In genomic region chr8:108701381-108702175, GRCm38 (mm10) we compare ENCODE assay signal across 10 mouse cellular contexts.
DNase-seq lines count a peak whose midpoint lies in the region; ATAC-seq lines count a peak whose summit lies in the region.
"Had no signal": no experiment of that assay in that cellular context is flagged by ENCODE, and none has a peak within 500 bp of the region (broad histone marks: within the 10 kb centered on the region; RNA-seq: fewer than 3 reads in every experiment).

No protein-coding gene starts in this region.

- peaks cover 76% of the 10 kb centered on the region for H3K4me1 ChIP-seq in embryonic facial prominence, embryonic 10.5 days
- peaks cover 23% of the 10 kb centered on the region for H3K4me1 ChIP-seq in hindbrain, embryonic 14.5 days (replicated peaks; ENCODE audit: control insufficient read depth, insufficient read depth, low read length)
- H3K4me1 ChIP-seq in midbrain, embryonic 13.5 days (replicated peaks), result peaks cover 59% of the 10 kb centered on the region

- peak overlapping the region; percentile 98 for H3K9ac ChIP-seq in hindbrain, embryonic 14.5 days
- H3K9ac ChIP-seq in midbrain, embryonic 13.5 days (replicated peaks), result peak overlapping the region; percentile 100

- H3K9me3 ChIP-seq in embryonic facial prominence, embryonic 10.5 days, result no peaks in the 10 kb centered on the region
- H3K9me3 ChIP-seq in hindbrain, embryonic 14.5 days (ENCODE audit: control insufficient read depth, low read length), result no peaks in the 10 kb centered on the region
- no peaks in the 10 kb centered on the region for H3K9me3 ChIP-seq in midbrain, embryonic 13.5 days

- no peak for ATAC-seq in hindbrain, embryonic 14.5 days (ENCODE audit: low FRiP score)
- no peak for ATAC-seq in midbrain, embryonic 13.5 days
- no peak for ATAC-seq in cerebellum, adult (ENCODE audit: insufficient number of reproducible peaks, low FRiP score, low TSS enrichment)

- peak overlapping the region; percentile 92 for H3K4me2 ChIP-seq in hindbrain, embryonic 14.5 days (replicated peaks)
- H3K4me2 ChIP-seq in midbrain, embryonic 13.5 days (replicated peaks), result peak overlapping the region; percentile 85

- peak overlapping the region; percentile 100; the same call in 1 of the 2 replicates for H3K27ac ChIP-seq in embryonic facial prominence, embryonic 10.5 days (replicated peaks)
- H3K27ac ChIP-seq in hindbrain, embryonic 14.5 days, result peak overlapping the region; percentile 100
- H3K27ac ChIP-seq in midbrain, embryonic 13.5 days, result peak overlapping the region; percentile 100

- H3K36me3 ChIP-seq in embryonic facial prominence, embryonic 10.5 days (replicated peaks), result no peaks in the 10 kb centered on the region
- H3K36me3 ChIP-seq in hindbrain, embryonic 14.5 days (replicated peaks; ENCODE audit: control insufficient read depth, insufficient read depth), result no peaks in the 10 kb centered on the region
- H3K36me3 ChIP-seq in midbrain, embryonic 13.5 days, result no peaks in the 10 kb centered on the region

- H3K27me3 ChIP-seq in embryonic facial prominence, embryonic 10.5 days (replicated peaks; ENCODE audit: low read depth, poor library complexity, severe bottlenecking), result peaks cover 49% of the 10 kb centered on the region
- peaks cover 43% of the 10 kb centered on the region for H3K27me3 ChIP-seq in hindbrain, embryonic 14.5 days (ENCODE audit: control insufficient read depth, insufficient read depth, low read length)
- peaks cover 27% of the 10 kb centered on the region for H3K27me3 ChIP-seq in midbrain, embryonic 13.5 days

- DNase-seq in embryo, embryonic 9.5 days (ENCODE audit: extremely low spot score), result peak; percentile 29
- no peak for DNase-seq in embryo, embryonic 11 days
- no peak for DNase-seq in embryonic facial prominence, embryonic 10.5 days (ENCODE audit: low spot score)
- no peak for DNase-seq in hindbrain, embryonic 14.5 days (ENCODE audit: low spot score)
- DNase-seq in cerebellum, postnatal 4 days (ENCODE audit: low spot score in 2 of 2), result no peak
- no peak for DNase-seq in cerebellum, adult 9-11 months
- DNase-seq: adrenal gland, adult 8-10 months; right cerebral cortex, adult 18-20 months had no signal

- 6% methylated on average over 7 of the region's 7 CpGs for WGBS in embryonic facial prominence, embryonic 10.5 days
- WGBS in hindbrain, embryonic 14.5 days, result 12% methylated on average over 7 of the region's 7 CpGs
- 4% methylated on average over 7 of the region's 7 CpGs for WGBS in midbrain, embryonic 13.5 days

- H3K4me3 ChIP-seq in embryonic facial prominence, embryonic 10.5 days, result peak overlapping the region; percentile 99
- H3K4me3 ChIP-seq in hindbrain, embryonic 14.5 days (replicated peaks; ENCODE audit: low read length), result peak overlapping the region; percentile 90
- H3K4me3 ChIP-seq in midbrain, embryonic 13.5 days (replicated peaks), result peak overlapping the region; percentile 93
